Mouse (Mus musculus): ENCODE results near the gene Nt5c3.

The Nt5c3 gene

GRCm38 (mm10) chr6:56837166-56837565 is 86.6 kb downstream of the Nt5c3 start:
- no peak for DNase-seq (ENCODE audit: low read depth, low spot score)

- DNase-seq (ENCODE audit: low read depth, low spot score) = no peak
Measured at GRCm38 (mm10) chr6:56835532-56835931, 88.2 kb downstream of the Nt5c3 start.

- DNase-seq (ENCODE audit: low read depth, low spot score) = no peak
Measured at GRCm38 (mm10) chr6:56834769-56835168, 89.0 kb downstream of the Nt5c3 start.

GRCm38 (mm10) chr6:56832830-56833229 is 90.9 kb downstream of the Nt5c3 start:
- no peak for DNase-seq (ENCODE audit: low read depth, low spot score)

- DNase-seq (ENCODE audit: low read depth, low spot score) = no peak
Measured at GRCm38 (mm10) chr6:56832407-56832796, 91.3 kb downstream of the Nt5c3 start.
